Mouse (Mus musculus): ENCODE measurements around the gene Agr2. TPM values are rescaled to one million over a fixed set of nuclear protein-coding genes. Genes with fewer than 3 reads are reported as not detected.

Gene Agr2
- not detected in 2 replicates for polyA plus RNA-seq (2014; fragmentation: Nextera tagmentation; extraction: Ambion mirVana)

DNA sequence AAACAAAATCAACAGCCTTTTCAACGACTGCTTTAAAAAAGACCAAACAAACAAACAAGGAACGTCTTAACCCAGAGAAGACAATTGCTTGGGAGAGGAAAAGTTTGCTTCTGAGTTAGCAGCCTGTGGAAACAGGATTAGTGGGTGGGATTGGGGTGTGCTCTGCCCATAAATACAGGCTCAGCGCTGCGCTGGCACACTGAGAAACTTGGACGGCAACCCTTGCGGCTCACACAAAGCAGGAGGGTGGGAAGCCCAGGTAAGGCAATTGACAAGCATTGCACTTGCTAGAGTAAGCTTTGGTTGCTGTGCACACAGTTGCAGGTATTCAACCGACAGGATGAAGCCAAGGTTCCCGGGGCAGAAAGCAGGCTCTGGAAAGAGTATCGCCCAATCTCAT lies at the start of gene Agr2:
Gene Agr2, plus strand, starts transcription at position 197 of the 400 bp plus-strand sequence.
- no peak within 1 kb of the TSS for H3K9ac ChIP-seq (ENCODE audit: low read length)
- WGBS, result 71% methylated on average over 9 of the region's 9 CpGs
- H3K4me3 ChIP-seq (ENCODE audit: low read depth, low read length), result no peak within 1 kb of the TSS
- no peaks in the 10 kb centered on the region for H3K4me1 ChIP-seq (ENCODE audit: control insufficient read depth, insufficient read depth, low read length)
- no peak within 1 kb of the TSS for H3K27ac ChIP-seq (ENCODE audit: low read depth, low read length)
- H3K36me3 ChIP-seq (ENCODE audit: control insufficient read depth, insufficient read depth, low read length), result no peaks in the 10 kb centered on the region
- no peaks in the 10 kb centered on the region for H3K27me3 ChIP-seq (ENCODE audit: control insufficient read depth, insufficient read depth, low read length)
- no peak for ATAC-seq (ENCODE audit: insufficient read depth, low FRiP score, low TSS enrichment)
- no peaks in the 10 kb centered on the region for H3K9me3 ChIP-seq (ENCODE audit: control insufficient read depth, low read length)
- no peak within 1 kb of the TSS for H3K4me2 ChIP-seq (ENCODE audit: low read depth)
- no peak for DNase-seq (ENCODE audit: low spot score)

DNA sequence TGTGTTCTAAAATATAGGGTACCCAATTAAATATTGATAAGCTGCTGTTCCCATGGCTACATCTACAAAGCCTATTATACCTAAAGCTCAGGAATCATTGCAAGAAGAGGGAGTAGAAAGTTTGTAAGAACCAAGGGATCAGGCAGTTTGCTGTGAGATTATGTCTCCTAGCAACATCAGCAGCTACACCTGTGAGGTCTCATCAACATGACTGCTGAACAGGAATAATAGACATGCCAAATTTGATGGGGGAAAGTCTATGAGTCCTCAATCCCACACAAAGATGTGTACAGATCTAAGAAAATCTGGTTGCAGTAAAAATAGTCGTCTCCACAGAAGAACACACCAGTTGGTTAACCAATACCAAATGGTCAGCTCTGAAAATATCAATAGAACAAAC lies 41.0 kb upstream of the Agr2 start:
- 71% methylated on average over 1 of the region's 1 CpGs for WGBS

DNA sequence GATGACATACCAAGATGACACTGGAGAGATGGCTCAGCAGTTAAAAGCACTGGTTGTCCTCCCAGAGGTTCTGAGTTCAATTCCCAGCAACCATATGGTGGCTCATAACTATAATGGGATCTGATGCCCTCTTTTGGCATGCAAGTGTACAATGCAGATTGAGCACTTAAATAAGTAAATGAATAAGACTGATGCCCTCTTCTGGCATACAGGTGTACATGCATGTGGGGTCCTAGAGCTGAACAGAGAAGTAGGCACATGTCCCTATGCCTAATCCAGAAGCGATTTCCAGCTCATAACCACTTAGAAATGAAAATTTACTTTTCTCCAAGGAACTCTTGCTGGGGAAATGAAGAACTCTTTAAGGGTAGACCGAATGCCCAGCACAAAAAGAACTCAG lies 35.5 kb upstream of the Agr2 start:
- no peaks in the 10 kb centered on the region for H3K4me1 ChIP-seq (ENCODE audit: control insufficient read depth, insufficient read depth, low read length)
- H3K36me3 ChIP-seq (ENCODE audit: control insufficient read depth, insufficient read depth, low read length), result no peaks in the 10 kb centered on the region
- H3K27me3 ChIP-seq (ENCODE audit: control insufficient read depth, insufficient read depth, low read length), result no peaks in the 10 kb centered on the region
- no peak overlapping the region for H3K4me3 ChIP-seq (ENCODE audit: low read depth, low read length)
- ATAC-seq (ENCODE audit: insufficient read depth, low FRiP score, low TSS enrichment), result no peak
- no peak for DNase-seq (ENCODE audit: low spot score)
- no peak overlapping the region for H3K9ac ChIP-seq (ENCODE audit: low read length)
- no peak overlapping the region for H3K27ac ChIP-seq (ENCODE audit: low read depth, low read length)
- no peak overlapping the region for H3K4me2 ChIP-seq (ENCODE audit: low read depth)
- 74% methylated on average over 2 of the region's 2 CpGs for WGBS
- no peaks in the 10 kb centered on the region for H3K9me3 ChIP-seq (ENCODE audit: control insufficient read depth, low read length)

More for the DNA sequence above, 41.0 kb upstream of the Agr2 start:
- Histone ChIP-seq H3K4me2 (ENCODE audit: low read depth) (no peak overlapping the region), H3K4me3 (ENCODE audit: low read depth, low read length) (no peak overlapping the region), H3K27me3 (ENCODE audit: control insufficient read depth, insufficient read depth, low read length) (no peaks in the 10 kb centered on the region), H3K4me1 (ENCODE audit: control insufficient read depth, insufficient read depth, low read length) (no peaks in the 10 kb centered on the region), H3K9ac (ENCODE audit: low read length) (no peak overlapping the region), H3K27ac (ENCODE audit: low read depth, low read length) (no peak overlapping the region), H3K36me3 (ENCODE audit: control insufficient read depth, insufficient read depth, low read length) (no peaks in the 10 kb centered on the region), H3K9me3 (ENCODE audit: control insufficient read depth, low read length) (no peaks in the 10 kb centered on the region)
- no peak for DNase-seq (ENCODE audit: low spot score)
- ATAC-seq (ENCODE audit: insufficient read depth, low FRiP score, low TSS enrichment), result no peak

DNA sequence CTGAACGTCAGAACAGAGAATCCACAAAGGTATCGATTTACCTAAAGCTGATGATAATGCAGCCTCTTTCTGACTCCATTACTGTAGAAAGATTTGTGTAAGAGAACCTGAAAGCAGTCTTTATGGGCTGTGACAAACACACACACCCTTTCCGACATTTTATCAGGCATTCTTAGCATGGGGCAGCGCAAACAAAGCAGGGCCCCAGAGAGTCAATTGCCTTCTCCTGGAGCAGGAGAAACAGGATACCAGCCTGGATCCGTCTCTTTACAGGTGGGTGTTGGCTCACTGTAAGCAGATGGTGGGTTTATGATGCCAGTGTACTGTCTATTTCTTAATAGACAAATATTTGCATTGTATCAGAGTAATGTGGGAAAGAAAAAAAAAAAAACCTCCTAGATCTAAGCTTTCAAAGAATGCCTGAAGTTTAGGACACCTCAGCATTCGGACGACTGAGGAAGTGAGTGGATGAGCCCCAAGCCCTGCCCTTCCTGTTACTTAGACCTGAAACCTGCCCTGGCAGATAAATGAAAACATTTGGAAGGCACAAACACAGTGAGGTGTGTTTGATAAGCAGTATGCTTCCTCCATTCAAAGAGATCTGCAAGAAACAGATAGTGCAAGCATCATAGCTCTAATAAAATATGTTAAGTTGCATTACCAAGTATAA lies 26.5 kb upstream of the Agr2 start:
- ATAC-seq (ENCODE audit: insufficient read depth, low FRiP score, low TSS enrichment), result no peak
- no peak for DNase-seq (ENCODE audit: low spot score)
- Histone ChIP-seq H3K9ac (ENCODE audit: low read length) (no peak overlapping the region), H3K27me3 (ENCODE audit: control insufficient read depth, insufficient read depth, low read length) (no peaks in the 10 kb centered on the region), H3K4me3 (ENCODE audit: low read depth, low read length) (no peak overlapping the region), H3K27ac (ENCODE audit: low read depth, low read length) (no peak overlapping the region), H3K4me1 (ENCODE audit: control insufficient read depth, insufficient read depth, low read length) (no peaks in the 10 kb centered on the region), H3K36me3 (ENCODE audit: control insufficient read depth, insufficient read depth, low read length) (no peaks in the 10 kb centered on the region), H3K9me3 (ENCODE audit: control insufficient read depth, low read length) (no peaks in the 10 kb centered on the region), H3K4me2 (ENCODE audit: low read depth) (no peak overlapping the region)
- 56% methylated on average over 7 of the region's 7 CpGs for WGBS

DNA sequence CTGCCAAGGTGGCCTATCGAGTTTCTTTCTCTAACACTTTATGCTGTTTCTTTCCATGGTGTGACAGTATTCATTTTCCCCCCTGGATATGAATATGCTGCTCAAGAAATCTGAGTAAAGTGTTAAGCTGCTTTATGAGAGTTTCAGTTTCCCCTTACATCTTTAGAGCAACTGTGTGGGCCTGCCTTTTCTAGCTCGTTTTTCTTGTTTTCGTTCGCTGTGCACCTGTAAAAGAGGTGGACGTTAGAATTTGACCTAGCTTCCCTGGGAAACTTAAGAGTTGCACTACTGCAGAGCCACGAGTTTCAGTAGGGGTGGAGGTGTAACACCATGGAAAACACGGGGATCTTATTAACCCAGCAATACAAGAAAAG lies 26.0 kb upstream of the Agr2 start:
- H3K9ac ChIP-seq (ENCODE audit: low read length), result no peak overlapping the region
- no peaks in the 10 kb centered on the region for H3K27me3 ChIP-seq (ENCODE audit: control insufficient read depth, insufficient read depth, low read length)
- no peak for DNase-seq (ENCODE audit: low spot score)
- no peak overlapping the region for H3K4me3 ChIP-seq (ENCODE audit: low read depth, low read length)
- H3K36me3 ChIP-seq (ENCODE audit: control insufficient read depth, insufficient read depth, low read length), result no peaks in the 10 kb centered on the region
- no peaks in the 10 kb centered on the region for H3K9me3 ChIP-seq (ENCODE audit: control insufficient read depth, low read length)
- H3K27ac ChIP-seq (ENCODE audit: low read depth, low read length), result no peak overlapping the region
- H3K4me2 ChIP-seq (ENCODE audit: low read depth), result no peak overlapping the region
- 83% methylated on average over 7 of the region's 7 CpGs for WGBS
- no peaks in the 10 kb centered on the region for H3K4me1 ChIP-seq (ENCODE audit: control insufficient read depth, insufficient read depth, low read length)
- ATAC-seq (ENCODE audit: insufficient read depth, low FRiP score, low TSS enrichment), result no peak

DNA sequence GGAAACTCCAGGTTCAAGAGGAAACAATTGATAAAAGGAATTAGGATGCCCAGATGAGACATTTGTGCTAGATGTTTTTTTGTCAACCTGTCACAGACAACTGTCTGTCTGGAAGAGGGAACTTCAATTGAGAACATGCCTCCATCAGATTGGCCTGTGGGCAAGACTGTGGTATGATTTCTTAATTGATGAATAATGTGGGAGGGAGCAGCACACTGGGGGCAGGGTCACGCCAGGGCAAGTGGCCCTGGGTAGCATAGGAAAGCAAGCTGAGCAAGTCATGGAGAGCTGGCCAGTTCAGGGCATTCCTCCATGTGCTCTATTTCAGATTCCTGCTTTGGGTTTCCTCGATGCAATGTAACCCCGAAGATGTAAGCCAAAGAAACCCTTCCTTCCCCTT lies 16.8 kb upstream of the Agr2 start:
- Histone ChIP-seq H3K27ac (ENCODE audit: low read depth, low read length) (no peak overlapping the region), H3K9ac (ENCODE audit: low read length) (no peak overlapping the region), H3K4me2 (ENCODE audit: low read depth) (no peak overlapping the region), H3K36me3 (ENCODE audit: control insufficient read depth, insufficient read depth, low read length) (no peaks in the 10 kb centered on the region), H3K4me1 (ENCODE audit: control insufficient read depth, insufficient read depth, low read length) (no peaks in the 10 kb centered on the region), H3K9me3 (ENCODE audit: control insufficient read depth, low read length) (no peaks in the 10 kb centered on the region), H3K27me3 (ENCODE audit: control insufficient read depth, insufficient read depth, low read length) (no peaks in the 10 kb centered on the region), H3K4me3 (ENCODE audit: low read depth, low read length) (no peak overlapping the region)
- ATAC-seq (ENCODE audit: insufficient read depth, low FRiP score, low TSS enrichment) (no peak), DNase-seq (ENCODE audit: low spot score) (no peak)
- 84% methylated on average over 3 of the region's 3 CpGs for WGBS

DNA sequence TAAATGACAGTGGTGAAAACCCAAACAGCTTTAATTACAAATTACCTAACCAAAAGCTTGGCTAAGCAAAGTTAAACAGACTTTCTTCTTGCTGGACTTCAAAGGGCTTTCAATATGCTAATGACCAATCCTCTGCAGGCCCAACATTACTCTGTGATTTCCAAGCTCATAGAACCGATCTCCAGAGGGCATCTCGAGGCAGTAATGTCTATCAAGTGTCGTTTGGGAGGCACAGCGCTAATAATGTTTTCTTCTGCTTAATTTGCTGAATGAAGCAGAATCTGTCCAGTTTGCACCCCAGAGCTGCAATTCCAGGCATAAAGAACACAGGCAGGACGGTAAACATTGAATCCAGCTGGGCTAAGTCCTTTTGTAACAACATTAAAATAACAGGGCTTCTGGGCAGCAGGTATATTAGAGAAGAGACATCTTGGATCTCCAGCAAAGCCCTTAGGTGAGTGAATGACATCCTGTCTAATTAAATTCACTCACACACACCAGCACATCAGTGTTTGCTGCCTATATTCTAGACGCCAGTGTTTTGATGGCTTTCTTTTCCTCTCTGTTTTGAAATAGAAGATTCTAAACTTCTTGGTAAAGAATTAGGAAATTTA lies 15.0 kb upstream of the Agr2 start:
- H3K4me3 ChIP-seq (ENCODE audit: low read depth, low read length), result no peak overlapping the region
- DNase-seq (ENCODE audit: low spot score) (no peak), ATAC-seq (ENCODE audit: insufficient read depth, low FRiP score, low TSS enrichment) (no peak)
- H3K4me2 ChIP-seq (ENCODE audit: low read depth), result no peak overlapping the region
- WGBS, result 49% methylated on average over 6 of the region's 6 CpGs
- no peaks in the 10 kb centered on the region for H3K9me3 ChIP-seq (ENCODE audit: control insufficient read depth, low read length)
- 0 out of 2 replicates have a peak, but pooled peaks cover 5% of the 10 kb centered on the region for H3K4me1 ChIP-seq (ENCODE audit: control insufficient read depth, insufficient read depth, low read length)
- no peaks in the 10 kb centered on the region for H3K36me3 ChIP-seq (ENCODE audit: control insufficient read depth, insufficient read depth, low read length)
- H3K27me3 ChIP-seq (ENCODE audit: control insufficient read depth, insufficient read depth, low read length), result no peaks in the 10 kb centered on the region
- H3K27ac ChIP-seq (ENCODE audit: low read depth, low read length), result no peak overlapping the region
- H3K9ac ChIP-seq (ENCODE audit: low read length), result no peak overlapping the region

DNA sequence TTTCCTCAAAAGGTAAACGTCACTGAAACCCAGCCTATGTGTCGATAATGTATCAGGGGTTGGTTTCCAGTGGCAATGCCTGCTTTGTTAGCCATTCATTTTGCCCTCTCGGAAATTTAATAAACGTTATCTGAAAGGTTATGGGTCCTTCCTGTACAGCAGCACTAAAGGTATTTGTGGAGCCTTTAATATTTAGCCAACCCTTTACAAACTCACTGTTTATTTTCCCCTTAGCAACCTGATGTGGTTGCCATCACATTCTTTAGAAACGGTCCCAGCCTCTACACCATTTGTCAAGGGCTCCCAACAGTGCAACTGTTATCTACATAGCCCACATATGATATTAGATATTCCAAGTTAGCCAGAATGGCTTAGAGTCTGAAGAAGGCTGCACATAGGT lies 13.1 kb upstream of the Agr2 start:
- Histone ChIP-seq H3K4me3 (ENCODE audit: low read depth, low read length) (no peak overlapping the region), H3K4me1 (ENCODE audit: control insufficient read depth, insufficient read depth, low read length) (0 out of 2 replicates have a peak, but pooled peaks cover 5% of the 10 kb centered on the region), H3K4me2 (ENCODE audit: low read depth) (no peak overlapping the region), H3K27ac (ENCODE audit: low read depth, low read length) (no peak overlapping the region), H3K9ac (ENCODE audit: low read length) (no peak overlapping the region), H3K36me3 (ENCODE audit: control insufficient read depth, insufficient read depth, low read length) (no peaks in the 10 kb centered on the region), H3K27me3 (ENCODE audit: control insufficient read depth, insufficient read depth, low read length) (no peaks in the 10 kb centered on the region), H3K9me3 (ENCODE audit: control insufficient read depth, low read length) (no peaks in the 10 kb centered on the region)
- ATAC-seq (ENCODE audit: insufficient read depth, low FRiP score, low TSS enrichment) (no peak), DNase-seq (ENCODE audit: low spot score) (no peak)
- 85% methylated on average over 5 of the region's 5 CpGs for WGBS

DNA sequence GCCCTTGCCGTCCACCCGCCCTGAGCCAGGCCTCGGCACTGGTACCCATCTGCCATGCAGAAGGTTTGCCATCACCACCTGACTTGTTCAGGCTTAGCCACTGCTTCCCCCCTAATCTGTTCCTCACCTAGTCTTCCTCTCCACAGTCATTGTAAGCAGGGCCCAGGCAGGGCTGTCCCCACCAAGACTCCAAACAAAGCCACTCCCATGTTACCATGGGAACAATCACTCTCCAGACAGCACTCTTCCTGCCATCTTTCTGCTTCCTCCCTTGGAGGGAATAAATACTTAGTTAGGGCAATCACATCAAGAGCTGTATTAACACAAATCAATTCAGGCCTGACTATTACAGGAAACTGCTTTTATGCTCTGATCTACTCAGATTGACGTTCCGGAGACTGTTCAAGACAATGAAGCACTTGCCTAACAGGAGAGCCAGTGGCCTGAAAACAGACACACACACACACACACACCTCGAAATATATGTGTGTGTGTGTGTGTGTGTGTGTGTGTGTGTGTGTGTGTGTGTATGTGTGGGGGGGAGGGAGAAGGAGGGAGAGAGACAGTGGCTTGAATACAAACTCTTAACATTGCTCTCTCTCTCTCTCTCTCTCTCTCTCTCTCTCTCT lies 10.9 kb upstream of the Agr2 start:
- H3K27ac ChIP-seq (ENCODE audit: low read depth, low read length), result no peak overlapping the region

More for the DNA sequence above, 10.9 kb upstream of the Agr2 start:
- Histone ChIP-seq H3K9me3 (ENCODE audit: control insufficient read depth, low read length) (no peaks in the 10 kb centered on the region), H3K4me1 (ENCODE audit: control insufficient read depth, insufficient read depth, low read length) (0 out of 2 replicates have a peak, but pooled peaks cover 5% of the 10 kb centered on the region), H3K9ac (ENCODE audit: low read length) (no peak overlapping the region), H3K4me3 (ENCODE audit: low read depth, low read length) (no peak overlapping the region), H3K36me3 (ENCODE audit: control insufficient read depth, insufficient read depth, low read length) (no peaks in the 10 kb centered on the region), H3K4me2 (ENCODE audit: low read depth) (no peak overlapping the region), H3K27me3 (ENCODE audit: control insufficient read depth, insufficient read depth, low read length) (no peaks in the 10 kb centered on the region)
- ATAC-seq (ENCODE audit: insufficient read depth, low FRiP score, low TSS enrichment) (peak; percentile 94), DNase-seq (ENCODE audit: low spot score) (no peak)
- 63% methylated on average over 6 of the region's 6 CpGs for WGBS

Data from neural tube, embryonic 11.5 days (tissue).